Mouse (Mus musculus): ENCODE measurements around the gene Ago3.
A peak's percentile ranks its signal among the peaks of the same experiment; 100 is the strongest.

Gene Ago3

GRCm38 (mm10) chr4:126423866-126424265 is 5.5 kb downstream of the Ago3 start:
- no peak for DNase-seq (ENCODE audit: low spot score in 2 of 2)

GRCm38 (mm10) chr4:126415707-126416106 is 13.6 kb downstream of the Ago3 start:
- no peak for DNase-seq (ENCODE audit: low spot score in 2 of 2)

DNA sequence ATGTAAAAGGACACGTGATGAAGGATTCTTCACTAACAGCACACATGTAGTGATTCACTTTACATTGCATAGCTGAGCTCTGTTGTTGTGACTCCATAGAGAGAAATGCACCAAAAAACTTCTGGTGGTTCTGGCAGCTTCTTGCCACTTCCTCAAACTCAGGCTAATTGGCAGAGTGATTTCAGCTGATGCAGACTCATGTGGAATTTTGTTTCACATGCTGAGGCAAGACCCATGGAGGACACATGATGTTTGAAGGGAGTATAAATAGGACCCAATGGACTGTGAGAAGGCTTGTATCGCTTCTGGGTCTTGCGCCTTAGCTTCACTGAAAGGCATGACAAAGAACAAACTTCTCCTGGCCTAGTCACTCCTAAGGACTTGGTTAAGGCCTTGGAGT is 16.8 kb downstream of the Ago3 start:
- DNase-seq (ENCODE audit: low spot score in 2 of 2) = no peak

DNA sequence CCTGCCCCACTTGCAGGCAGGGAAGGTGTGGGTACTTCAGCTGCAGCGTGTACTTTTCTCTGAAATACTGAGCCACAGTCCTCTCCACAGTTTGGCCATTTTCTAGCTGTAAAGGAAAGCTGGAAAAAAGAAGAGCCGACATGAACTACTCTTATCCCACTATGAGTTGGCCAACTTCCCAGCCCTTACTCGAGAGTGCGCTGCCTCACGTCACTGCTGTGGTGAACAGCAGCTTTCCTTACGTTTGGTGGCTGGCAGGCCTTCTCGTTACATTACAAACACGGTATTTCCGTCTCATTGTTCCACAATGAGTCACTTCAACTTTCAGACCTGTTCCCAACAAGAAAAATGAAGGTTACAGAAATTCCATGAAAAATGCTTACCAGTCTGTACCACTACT is 57.9 kb downstream of the Ago3 start:
- no peak for DNase-seq (ENCODE audit: low spot score in 2 of 2)

DNA sequence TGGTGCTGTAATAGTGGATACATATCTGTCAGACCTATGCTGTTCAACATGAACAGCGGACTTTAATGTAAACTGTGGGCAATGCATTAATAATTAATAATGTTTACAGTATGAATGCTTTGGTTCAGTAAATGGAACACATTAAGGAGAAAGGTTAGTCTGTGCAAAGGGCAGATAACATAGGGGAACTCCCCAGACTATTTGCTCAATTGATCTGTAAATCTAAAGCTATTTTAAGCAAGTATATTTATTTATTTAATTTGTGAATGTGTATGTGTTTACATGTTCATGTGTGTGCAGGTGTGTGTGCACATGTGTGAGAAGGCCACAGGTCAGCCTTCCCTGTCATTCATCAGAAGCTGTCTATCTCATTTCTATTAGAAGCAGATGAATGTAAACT is 69.3 kb downstream of the Ago3 start:
- no peak for DNase-seq (ENCODE audit: low spot score in 2 of 2)

GRCm38 (mm10) chr4:126343451-126343850 is 85.9 kb downstream of the Ago3 start:
- DNase-seq (ENCODE audit: low spot score in 2 of 2) = no peak

DNA sequence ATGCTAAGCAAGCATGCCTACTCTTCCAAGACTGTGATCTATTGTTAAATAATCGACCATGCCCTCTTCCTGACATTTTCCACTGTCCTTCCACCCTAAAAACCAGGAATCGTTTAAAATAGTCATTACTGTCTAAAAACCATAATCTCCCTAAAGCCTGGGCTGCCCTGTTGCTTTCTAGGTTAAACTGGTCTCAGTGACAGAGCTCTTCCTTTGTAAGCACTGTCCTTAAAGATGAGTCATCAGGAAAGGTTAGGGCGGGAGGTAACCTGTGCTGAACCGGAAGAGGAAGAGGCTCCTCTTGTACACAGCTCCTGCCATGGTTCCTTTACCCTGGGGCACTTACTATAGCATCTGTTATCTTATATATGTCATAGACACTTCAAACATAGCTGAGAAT is 89.9 kb downstream of the Ago3 start:
- no peak for DNase-seq (ENCODE audit: low spot score in 2 of 2)

DNA sequence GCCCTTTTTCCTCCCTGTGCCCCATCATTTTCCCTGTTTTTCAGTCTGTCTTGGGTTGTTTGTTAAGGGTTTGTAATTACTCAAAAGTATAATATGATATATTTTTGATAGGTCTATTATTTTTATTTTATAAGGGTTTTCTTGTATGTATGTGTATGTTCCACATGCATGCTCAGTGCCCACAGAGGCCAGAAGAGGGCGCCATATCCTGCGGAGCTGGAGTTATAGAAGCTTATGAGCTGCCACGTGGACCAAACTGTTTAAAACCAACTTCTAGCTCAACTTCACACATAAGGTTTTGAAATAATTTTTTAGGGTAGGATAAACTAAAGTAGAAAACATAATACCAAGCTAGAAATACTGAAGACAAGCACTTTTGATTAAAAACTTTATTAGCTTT is 97.0 kb downstream of the Ago3 start:
- DNase-seq (ENCODE audit: low spot score in 2 of 2) = no peak

DNA sequence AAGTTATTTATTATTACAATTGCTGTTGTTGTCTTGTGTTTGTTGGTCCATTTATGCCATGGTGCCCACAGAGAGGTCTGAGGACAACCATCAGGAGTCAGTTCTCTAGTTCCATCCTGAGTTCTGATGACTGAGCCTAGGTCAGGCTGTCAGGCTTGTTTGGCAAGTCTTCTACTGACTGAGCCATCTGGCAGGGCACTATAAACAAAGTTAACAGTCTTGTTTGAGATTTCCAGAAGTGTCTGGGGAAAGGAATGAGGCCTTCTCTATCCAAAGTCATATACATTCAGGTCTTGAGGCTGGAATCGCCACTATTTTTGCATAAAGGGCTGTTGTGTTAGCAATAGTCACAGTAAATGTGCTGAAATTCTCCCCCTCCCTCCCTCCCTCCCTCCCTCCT is 97.6 kb downstream of the Ago3 start:
- DNase-seq (ENCODE audit: low spot score in 2 of 2) = no peak

- DNase-seq (ENCODE audit: low spot score in 2 of 2) = no peak
These were observed 99.1 kb downstream of the Ago3 start for GRCm38 (mm10) chr4:126330295-126330694.

GRCm38 (mm10) chr4:126326036-126326435 is 103.3 kb downstream of the Ago3 start:
- DNase-seq (ENCODE audit: low spot score in 2 of 2) = no peak

DNA sequence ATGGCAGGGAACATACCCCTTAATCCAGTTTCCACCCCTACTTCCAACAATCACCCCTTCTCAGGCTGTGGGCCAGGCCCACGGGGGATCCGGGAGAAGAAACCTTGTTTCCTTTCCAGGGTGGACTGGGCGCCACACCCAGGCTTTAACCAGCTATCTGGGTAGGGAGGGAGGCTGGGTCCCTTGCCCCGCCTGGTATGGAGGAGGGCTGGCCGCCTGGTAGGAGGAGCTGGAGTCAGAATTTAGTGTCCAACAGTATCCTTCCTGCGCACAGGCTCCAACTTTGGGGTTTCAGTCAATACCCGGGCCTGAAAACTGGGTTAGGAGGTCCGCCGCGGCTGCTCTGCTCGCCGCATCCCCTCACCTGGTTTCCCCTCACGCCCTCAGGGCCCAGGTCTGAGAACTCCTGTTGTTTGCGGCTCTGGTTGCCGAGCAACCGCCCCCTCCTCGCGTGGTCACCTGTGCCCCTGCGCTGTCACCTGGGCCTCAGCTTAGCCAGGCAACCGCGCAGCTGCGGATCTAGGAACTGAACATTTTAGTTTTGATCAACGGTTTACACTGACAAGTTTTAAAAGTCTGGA is 104.0 kb downstream of the Ago3 start, which contains the start of gene Tekt2:
Tekt2 (minus strand) TSS at position 408 of the 581 bp plus-strand sequence.
- DNase-seq (ENCODE audit: low spot score in 2 of 2) = no peak

DNA sequence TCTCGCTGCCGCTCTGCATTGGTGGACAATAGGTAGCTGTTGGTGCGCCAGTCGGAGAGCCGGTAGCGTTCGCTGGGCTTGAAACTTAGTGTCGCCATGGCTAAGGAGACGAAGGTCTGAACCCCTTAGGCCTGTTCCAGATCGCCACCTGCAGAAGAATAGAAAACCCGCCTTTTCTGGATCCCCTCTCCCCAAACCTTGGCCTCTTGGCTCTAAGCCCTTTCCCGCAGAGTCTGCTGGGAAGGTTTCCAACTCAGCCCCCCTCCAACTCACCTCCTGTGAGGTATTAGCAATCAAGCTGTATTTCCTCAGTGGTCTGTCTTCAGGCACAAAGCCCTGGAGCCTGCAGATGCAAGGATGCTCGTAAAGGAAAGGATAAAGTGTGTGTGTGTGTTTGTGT is 104.5 kb downstream of the Ago3 start:
- no peak for DNase-seq (ENCODE audit: low spot score in 2 of 2)

DNA sequence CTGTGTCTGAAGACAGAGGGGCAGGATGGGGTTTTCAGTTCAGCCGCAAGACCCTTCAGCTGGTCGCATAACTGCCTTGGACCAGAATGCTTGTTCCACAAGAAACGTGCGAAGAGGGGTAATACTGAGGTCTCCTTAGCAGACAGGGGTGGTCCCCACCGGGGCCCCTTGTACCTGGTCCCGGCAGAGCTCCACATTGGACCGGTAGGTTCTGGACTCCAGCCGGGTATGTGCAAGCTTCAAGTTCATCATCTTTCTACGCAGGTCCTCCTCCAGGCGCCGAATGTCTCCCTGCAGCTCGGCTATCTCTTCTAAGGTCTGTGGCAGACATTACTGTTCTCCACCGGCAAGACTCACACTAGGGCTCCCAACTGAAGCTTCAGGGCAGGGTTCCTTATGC is 106.7 kb downstream of the Ago3 start:
- DNase-seq (ENCODE audit: low spot score in 2 of 2) = no peak

GRCm38 (mm10) chr4:126321854-126322511 is 107.4 kb downstream of the Ago3 start:
- no peak for DNase-seq (ENCODE audit: low spot score in 2 of 2)

GRCm38 (mm10) chr4:126321111-126321853 is 108.1 kb downstream of the Ago3 start, which contains the start of gene Adprhl2:
Adprhl2 (minus strand) TSS chr4:126321703.
- DNase-seq (ENCODE audit: low spot score in 2 of 2) = peak; percentile 97 to 100

DNA sequence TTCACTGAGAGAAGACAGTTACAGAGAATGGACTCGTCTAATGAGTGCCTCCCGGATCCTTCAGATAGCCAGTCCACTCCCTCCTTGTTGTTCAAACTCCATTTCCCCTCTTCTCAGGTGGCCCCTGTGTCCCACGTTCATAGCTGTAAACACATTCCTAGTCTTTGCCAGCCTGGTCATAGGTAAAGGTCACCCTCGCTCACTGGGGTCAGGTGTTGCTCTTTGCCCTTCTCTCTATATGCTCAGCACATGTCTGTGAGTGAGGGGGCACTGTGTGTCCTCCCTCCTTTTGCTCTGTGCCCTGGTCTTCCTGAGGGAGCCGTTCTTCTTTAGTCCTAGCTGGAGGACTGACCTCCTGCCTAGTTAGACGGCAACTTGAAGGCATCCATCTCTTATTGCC is 109.5 kb downstream of the Ago3 start:
- DNase-seq (ENCODE audit: low spot score in 2 of 2) = no peak

- no peak for DNase-seq (ENCODE audit: low spot score in 2 of 2)
These were observed 112.8 kb downstream of the Ago3 start for GRCm38 (mm10) chr4:126316443-126317040.

GRCm38 (mm10) chr4:126315931-126316330 is 113.4 kb downstream of the Ago3 start:
- DNase-seq (ENCODE audit: low spot score in 2 of 2) = no peak

DNA sequence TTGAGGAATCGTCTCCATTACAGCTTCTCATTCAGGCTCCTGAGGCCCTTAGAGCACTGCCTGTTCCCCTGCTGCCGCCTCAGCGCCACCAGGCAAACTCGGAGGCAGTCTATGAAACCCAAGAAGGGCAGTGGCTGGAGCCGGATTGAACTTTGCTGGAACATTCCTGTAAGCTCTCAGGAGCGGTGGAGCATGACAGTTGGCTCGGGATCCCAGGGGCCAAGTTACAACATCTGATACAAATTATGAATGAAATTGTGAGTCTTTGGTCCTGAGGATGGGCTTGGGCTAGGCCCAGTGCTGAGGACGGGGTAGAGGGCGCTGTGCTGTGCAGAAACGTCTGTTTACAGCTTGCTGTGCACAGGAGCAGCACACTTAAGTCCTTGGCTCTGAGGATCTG is 115.0 kb downstream of the Ago3 start:
- DNase-seq (ENCODE audit: low spot score in 2 of 2) = no peak

- DNase-seq (ENCODE audit: low spot score in 2 of 2) = no peak
These were observed 116.2 kb downstream of the Ago3 start for GRCm38 (mm10) chr4:126313202-126313601.

GRCm38 (mm10) chr4:126311566-126312200 is 117.7 kb downstream of the Ago3 start:
- DNase-seq (ENCODE audit: low spot score in 2 of 2) = no peak
